Mouse (Mus musculus) hindbrain, embryonic 13.5 days (tissue): ENCODE results near the gene Med7. TPM values are rescaled to one million over a fixed set of nuclear protein-coding genes. Genes with fewer than 3 reads are reported as not detected.

Experiments
- ATAC-seq: fragments of 200-750 bp; cut with Nextera tagmentation; 2 replicates; pipeline ENCODE4 v1.8.0; 2017; ENCODE audit warnings: moderate TSS enrichment; ENCODE audit not compliant: low FRiP score
- H3K27ac ChIP-seq: fragments of 300-500 bp; sonication (generic); 2 replicates; pipeline ENCODE4 v1.5.1; 2015; ENCODE audit warnings: inconsistent platforms, mild to moderate bottlenecking, moderate library complexity
- H3K27me3 ChIP-seq: fragments of 300-500 bp; sonication (generic); 2 replicates; pipeline ENCODE4 v1.6.1; 2015; ENCODE audit warnings: mild to moderate bottlenecking, inconsistent platforms
- H3K36me3 ChIP-seq: fragments of 300-500 bp; sonication (generic); 2 replicates; pipeline ENCODE4 v1.6.1; 2015; ENCODE audit warnings: mild to moderate bottlenecking, inconsistent platforms
- H3K4me1 ChIP-seq: fragments of 300-500 bp; sonication (generic); replicated peaks from 2 replicates; pipeline ENCODE4 v1.6.1; 2015; ENCODE audit warnings: inconsistent platforms
- H3K4me2 ChIP-seq: fragments of 300-500 bp; sonication (generic); 2 replicates; pipeline ENCODE4 v1.6.1; 2015; ENCODE audit warnings: inconsistent platforms, mild to moderate bottlenecking, moderate library complexity
- H3K4me3 ChIP-seq: fragments of 300-500 bp; sonication (generic); 2 replicates; pipeline ENCODE4 v1.5.1; 2015; ENCODE audit warnings: mild to moderate bottlenecking, inconsistent platforms
- H3K9ac ChIP-seq: fragments of 300-500 bp; sonication (generic); 2 replicates; pipeline ENCODE4 v1.6.1; 2015; ENCODE audit warnings: mild to moderate bottlenecking, inconsistent platforms
- H3K9me3 ChIP-seq: fragments of 300-500 bp; sonication (generic); 2 replicates; pipeline ENCODE4 v1.6.1; 2016; ENCODE audit warnings: inconsistent platforms
- WGBS: fragments of 180-500 bp; shearing (Covaris S2); methylation state at CpG from one replicate; pipeline ENCODE4 v1.1.7; 2015; 5-methylcytosine and 5-hydroxymethylcytosine counted together
- polyA plus RNA-seq: library from polyadenylated mRNA; unstranded; fragments of >200 nt; fragmentation: Nextera tagmentation; extraction: Ambion mirVana; gene quantifications from 2 replicates; pipeline ENCODE4 v1.2.1, GENCODE M21; 2015

Med7 gene
- polyA plus RNA-seq, 1 experiment from 2014 or later = 81.4 TPM

DNA sequence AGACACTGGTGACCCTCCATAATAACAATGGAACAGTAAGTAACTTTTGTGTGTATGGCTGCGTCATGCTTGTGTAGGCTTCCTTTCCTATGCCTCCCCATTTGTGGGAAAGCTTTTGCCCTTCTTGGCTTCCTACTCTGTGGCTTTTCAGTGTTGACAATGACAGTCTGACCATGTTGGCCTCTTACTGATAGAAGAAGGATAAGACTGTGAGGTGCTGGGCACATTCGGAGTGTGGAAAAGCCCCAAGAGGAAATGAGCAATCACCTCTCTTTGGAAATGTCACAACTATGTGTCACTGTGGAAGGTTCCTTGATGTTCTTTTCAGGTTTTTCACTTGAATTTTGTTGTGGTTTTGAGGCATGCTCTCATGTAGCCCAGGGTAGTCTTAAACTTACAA is 30.2 kb downstream of the Med7 start:
- no peak overlapping the region for H3K4me3 ChIP-seq
- H3K36me3 ChIP-seq = no peaks in the 10 kb centered on the region
- 98% methylated on average over 2 of the region's 2 CpGs for WGBS
- H3K27ac ChIP-seq = no peak overlapping the region
- ATAC-seq = no peak
- H3K4me1 ChIP-seq = no peaks in the 10 kb centered on the region
- H3K27me3 ChIP-seq = no peaks in the 10 kb centered on the region
- no peaks in the 10 kb centered on the region for H3K9me3 ChIP-seq
- H3K9ac ChIP-seq = no peak overlapping the region
- no peak overlapping the region for H3K4me2 ChIP-seq

DNA sequence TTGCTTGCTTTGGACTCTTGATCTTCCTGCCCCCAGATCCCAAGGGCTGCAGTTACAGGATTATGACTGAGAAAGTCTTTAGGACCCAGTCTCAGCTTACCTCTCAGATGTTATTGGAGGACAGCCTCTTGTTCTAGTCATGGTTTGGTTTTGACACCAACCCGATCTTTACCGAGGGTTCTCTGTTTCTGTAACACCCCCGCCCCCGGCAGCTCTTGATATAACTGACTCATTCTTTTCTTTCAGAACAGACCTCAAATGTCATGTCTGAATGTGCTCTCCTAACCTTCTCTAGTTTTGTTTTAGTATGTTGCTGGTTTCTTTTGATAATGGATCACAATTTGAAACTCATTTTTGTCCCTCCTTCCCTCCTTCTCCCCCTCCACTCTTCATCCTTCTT is 37.5 kb downstream of the Med7 start:
- no peak overlapping the region for H3K4me2 ChIP-seq
- H3K4me3 ChIP-seq = no peak overlapping the region
- WGBS = 91% methylated on average over 4 of the region's 4 CpGs
- H3K9ac ChIP-seq = no peak overlapping the region
- H3K27me3 ChIP-seq = no peaks in the 10 kb centered on the region
- H3K27ac ChIP-seq = no peak overlapping the region
- no peaks in the 10 kb centered on the region for H3K9me3 ChIP-seq
- ATAC-seq = no peak
- H3K4me1 ChIP-seq = no peaks in the 10 kb centered on the region
- H3K36me3 ChIP-seq = no peaks in the 10 kb centered on the region

DNA sequence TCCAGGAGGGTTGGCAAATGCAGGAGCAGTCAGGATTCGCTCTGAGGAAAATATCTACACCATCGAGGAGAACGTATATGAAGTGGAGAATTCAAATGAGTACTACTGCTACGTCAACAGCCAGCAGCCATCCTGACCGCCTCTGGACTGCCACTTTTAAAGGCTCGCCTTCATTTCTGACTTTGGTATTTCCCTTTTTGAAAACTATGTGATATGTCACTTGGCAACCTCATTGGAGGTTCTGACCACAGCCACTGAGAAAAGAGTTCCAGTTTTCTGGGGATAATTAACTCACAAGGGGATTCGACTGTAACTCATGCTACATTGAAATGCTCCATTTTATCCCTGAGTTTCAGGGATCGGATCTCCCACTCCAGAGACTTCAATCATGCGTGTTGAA is 42.6 kb downstream of the Med7 start:
- no peaks in the 10 kb centered on the region for H3K9me3 ChIP-seq
- H3K4me2 ChIP-seq = no peak overlapping the region
- H3K27ac ChIP-seq = no peak overlapping the region
- H3K9ac ChIP-seq = no peak overlapping the region
- no peak for ATAC-seq
- H3K36me3 ChIP-seq = no peaks in the 10 kb centered on the region
- 90% methylated on average over 9 of the region's 9 CpGs for WGBS
- H3K4me3 ChIP-seq = no peak overlapping the region
- no peaks in the 10 kb centered on the region for H3K4me1 ChIP-seq
- no peaks in the 10 kb centered on the region for H3K27me3 ChIP-seq

DNA sequence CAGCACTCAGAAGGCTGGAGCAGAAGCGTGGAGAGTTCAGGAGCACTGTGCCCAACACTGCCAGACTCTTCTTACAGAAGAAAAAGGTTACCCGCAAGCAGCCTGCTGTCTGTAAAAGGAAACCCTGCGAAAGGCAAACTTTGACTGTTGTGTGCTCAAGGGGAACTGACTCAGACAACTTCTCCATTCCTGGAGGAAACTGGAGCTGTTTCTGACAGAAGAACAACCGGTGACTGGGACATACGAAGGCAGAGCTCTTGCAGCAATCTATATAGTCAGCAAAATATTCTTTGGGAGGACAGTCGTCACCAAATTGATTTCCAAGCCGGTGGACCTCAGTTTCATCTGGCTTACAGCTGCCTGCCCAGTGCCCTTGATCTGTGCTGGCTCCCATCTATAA is 43.8 kb downstream of the Med7 start:
- WGBS = 85% methylated on average over 7 of the region's 7 CpGs
- Histone ChIP-seq H3K9me3 (no peaks in the 10 kb centered on the region), H3K9ac (no peak overlapping the region)

DNA sequence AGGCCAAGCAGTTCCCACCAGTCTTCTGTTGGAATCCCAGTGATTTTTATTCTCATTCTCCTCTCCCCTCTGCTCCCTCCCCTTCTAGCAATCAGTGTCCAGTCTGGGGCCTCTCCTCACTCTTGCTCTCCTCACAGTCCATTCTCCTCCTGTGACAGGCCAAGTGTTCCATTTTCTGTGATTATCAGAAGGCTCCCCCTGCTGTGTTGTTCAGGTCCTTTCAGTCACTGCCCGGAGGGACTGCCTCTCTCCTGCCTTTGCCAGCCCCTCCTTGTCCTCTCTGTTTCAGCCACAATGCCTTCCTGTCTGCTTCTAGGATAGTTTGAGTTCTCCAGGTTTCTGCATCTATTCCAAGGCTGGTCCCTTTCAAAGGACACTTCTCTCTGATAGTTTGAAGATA is 51.5 kb downstream of the Med7 start:
- H3K36me3 ChIP-seq = no peaks in the 10 kb centered on the region
- H3K27me3 ChIP-seq = no peaks in the 10 kb centered on the region
- no peak overlapping the region for H3K9ac ChIP-seq
- H3K4me3 ChIP-seq = no peak overlapping the region
- ATAC-seq = no peak
- H3K4me1 ChIP-seq = no peaks in the 10 kb centered on the region
- H3K9me3 ChIP-seq = no peaks in the 10 kb centered on the region
- H3K4me2 ChIP-seq = no peak overlapping the region
- no peak overlapping the region for H3K27ac ChIP-seq
- WGBS = 11% methylated on average over 1 of the region's 1 CpGs

More for the DNA sequence above, 43.8 kb downstream of the Med7 start:
- no peak for ATAC-seq
- Histone ChIP-seq H3K4me2 (no peak overlapping the region), H3K27me3 (no peaks in the 10 kb centered on the region), H3K4me1 (no peaks in the 10 kb centered on the region), H3K36me3 (no peaks in the 10 kb centered on the region), H3K4me3 (no peak overlapping the region), H3K27ac (no peak overlapping the region)

DNA sequence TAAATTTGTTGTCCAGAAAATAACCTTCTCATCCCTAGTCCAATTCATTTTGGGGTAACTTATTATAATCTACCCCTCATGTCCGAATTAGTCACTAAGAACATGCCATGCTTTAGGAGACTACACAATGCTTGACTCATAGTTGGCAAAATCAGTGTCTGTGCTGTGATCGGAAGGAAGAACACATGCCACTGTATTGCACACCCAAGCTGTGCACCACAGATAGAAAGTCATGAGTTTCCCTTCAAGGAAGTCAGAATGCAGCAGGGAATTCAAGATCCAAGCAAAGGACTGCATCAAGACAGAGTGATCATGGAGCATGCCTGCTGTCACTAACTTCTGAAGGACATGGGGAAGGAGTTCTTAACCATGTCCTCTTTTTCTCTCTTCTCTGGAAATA is 51.9 kb downstream of the Med7 start:
- Histone ChIP-seq H3K4me2 (no peak overlapping the region), H3K27ac (no peak overlapping the region), H3K4me3 (no peak overlapping the region), H3K4me1 (no peaks in the 10 kb centered on the region), H3K9ac (no peak overlapping the region), H3K27me3 (no peaks in the 10 kb centered on the region), H3K9me3 (no peaks in the 10 kb centered on the region), H3K36me3 (no peaks in the 10 kb centered on the region)
- no peak for ATAC-seq
- WGBS = 84% methylated on average over 2 of the region's 2 CpGs

Other genes with a start within 250 kb of the Med7 start
- gene Fndc9, start 201.4 kb upstream of the Med7 start, polyA plus RNA-seq = 1.7 TPM in 2 replicates
- 74.9 and 83.6 TPM in 2 replicates for gene Cyfip2, start 124.1 kb upstream of the Med7 start, polyA plus RNA-seq
- not detected in 2 replicates for gene Itk, start 47.4 kb upstream of the Med7 start, polyA plus RNA-seq
- not detected in 2 replicates for gene Fam71b, start 40.4 kb upstream of the Med7 start, polyA plus RNA-seq
- 0.25 TPM in 2 replicates for gene Havcr2, start 18.0 kb downstream of the Med7 start, polyA plus RNA-seq
- gene Gm12169, start 87.3 kb downstream of the Med7 start, polyA plus RNA-seq = not detected in 2 replicates
- not detected in 2 replicates for gene BC053393, start 134.6 kb downstream of the Med7 start, polyA plus RNA-seq
- gene Dppa1, start 192.3 kb downstream of the Med7 start, polyA plus RNA-seq = not detected in 2 replicates